ENCODE assay signal across 24 mouse cellular contexts in the genomic region with DNA sequence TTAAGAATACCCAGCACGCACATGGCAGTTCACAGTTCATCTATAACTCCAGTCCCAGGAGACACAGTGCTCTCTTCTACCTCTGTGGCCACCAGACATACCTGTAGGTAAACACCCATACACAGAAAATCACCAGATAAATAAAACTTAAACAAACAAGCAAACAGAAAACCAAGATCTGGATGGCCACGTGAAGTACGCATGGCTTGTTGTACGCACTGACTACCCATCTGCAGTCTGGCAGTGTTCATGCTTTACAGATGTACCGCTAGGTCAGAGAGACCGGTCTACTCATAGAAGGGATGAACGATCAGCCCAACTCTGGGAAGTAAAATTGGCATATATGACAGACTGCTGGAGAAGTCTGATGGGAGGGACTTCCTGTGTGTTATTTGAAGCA.
"Had no signal": no experiment of that assay in that cellular context is flagged by ENCODE, and none has a peak within 500 bp of the region (broad histone marks: within the 10 kb centered on the region; RNA-seq: fewer than 3 reads in every experiment).

No protein-coding gene starts in this region.

- H3K4me2 ChIP-seq: heart, embryonic 11.5 days; heart, embryonic 13.5 days; heart, embryonic 15.5 days; hindbrain, embryonic 13.5 days; hindbrain, embryonic 15.5 days; kidney, embryonic 15.5 days; limb, embryonic 12.5 days had no signal

- H3K9me3 ChIP-seq: heart, embryonic 13.5 days; heart, embryonic 15.5 days; hindbrain, embryonic 13.5 days; hindbrain, embryonic 15.5 days; kidney, embryonic 15.5 days; limb, embryonic 10.5 days; limb, embryonic 12.5 days had no signal

- H3K9ac ChIP-seq: forebrain, postnatal 0 days; heart, embryonic 13.5 days; heart, embryonic 15.5 days; hindbrain, embryonic 13.5 days; hindbrain, embryonic 15.5 days; kidney, embryonic 15.5 days; limb, embryonic 12.5 days had no signal

- H3K4me1 ChIP-seq: hindbrain, embryonic 13.5 days; hindbrain, embryonic 15.5 days; limb, embryonic 10.5 days; limb, embryonic 12.5 days had no signal

- ATAC-seq: forebrain, postnatal 0 days; hindbrain, postnatal 0 days had no signal

- H3K36me3 ChIP-seq: heart, embryonic 13.5 days; heart, embryonic 15.5 days; hindbrain, embryonic 13.5 days; hindbrain, embryonic 15.5 days; kidney, embryonic 15.5 days; limb, embryonic 10.5 days; limb, embryonic 12.5 days had no signal

- DNase-seq: forebrain, postnatal 0 days; gastrocnemius, postnatal 14 days; gastrocnemius, postnatal 36 days; heart, adult 11 months; heart, postnatal 14 days; heart, postnatal 36 days; kidney, adult 11 months; kidney, adult 2 months; kidney, adult 9 months; kidney, postnatal 14 days; kidney, postnatal 36 days had no signal

- H3K4me3 ChIP-seq: heart, adult 2 months; heart, embryonic 13.5 days; heart, embryonic 15.5 days; hindbrain, embryonic 13.5 days; hindbrain, embryonic 15.5 days; kidney, embryonic 15.5 days; layer of hippocampus, adult 2 months; left cerebral cortex, adult 2 months; limb, embryonic 10.5 days; limb, embryonic 12.5 days had no signal

- H3K27me3 ChIP-seq: heart, embryonic 13.5 days; heart, embryonic 15.5 days; hindbrain, embryonic 13.5 days; hindbrain, embryonic 15.5 days; kidney, embryonic 15.5 days; limb, embryonic 12.5 days had no signal

- H3K27ac ChIP-seq: heart, embryonic 13.5 days; heart, embryonic 15.5 days; hindbrain, embryonic 13.5 days; hindbrain, embryonic 15.5 days; hindbrain, postnatal 0 days; kidney, embryonic 15.5 days; kidney, postnatal 0 days; layer of hippocampus, adult 2 months; left cerebral cortex, adult 2 months; limb, embryonic 10.5 days; limb, embryonic 12.5 days had no signal
